Mouse (Mus musculus): Measurements from ENCODE around the gene Kremen1. TPM values are rescaled to one million over a fixed set of nuclear protein-coding genes. Genes with fewer than 3 reads are reported as not detected.

Gene Kremen1
- 6.4 TPM for polyA plus RNA-seq (2015; fragmentation: Illumina TruSeq; extraction: RNeasy Lipid Tissue Mini Kit (QIAGEN cat#74804); ENCODE audit: insufficient read depth, low read depth, low replicate concordance)

GRCm38 (mm10) chr11:5261508-5262392 lies at the start of gene Kremen1:
Kremen1 (minus strand) TSS chr11:5261558.

GRCm38 (mm10) chr11:5151680-5152337 lies 109.5 kb downstream of the Kremen1 start, which contains the start of gene Emid1:
Emid1 (minus strand) TSS chr11:5152257.

Other genes with a start within 250 kb of the Kremen1 start
- gene Rasl10a, start 203.4 kb downstream of the Kremen1 start, polyA plus RNA-seq (2015; fragmentation: Illumina TruSeq; extraction: RNeasy Lipid Tissue Mini Kit (QIAGEN cat#74804); ENCODE audit: insufficient read depth, low read depth, low replicate concordance), result not detected
- gene Gas2l1, start 196.2 kb downstream of the Kremen1 start, polyA plus RNA-seq (2015; fragmentation: Illumina TruSeq; extraction: RNeasy Lipid Tissue Mini Kit (QIAGEN cat#74804); ENCODE audit: insufficient read depth, low read depth, low replicate concordance), result 11.4 TPM
- 7.2 TPM for gene Rhbdd3, start 162.6 kb downstream of the Kremen1 start, polyA plus RNA-seq (2015; fragmentation: Illumina TruSeq; extraction: RNeasy Lipid Tissue Mini Kit (QIAGEN cat#74804); ENCODE audit: insufficient read depth, low read depth, low replicate concordance)
- gene Ewsr1, start 162.3 kb downstream of the Kremen1 start, polyA plus RNA-seq (2015; fragmentation: Illumina TruSeq; extraction: RNeasy Lipid Tissue Mini Kit (QIAGEN cat#74804); ENCODE audit: insufficient read depth, low read depth, low replicate concordance), result 92.0 TPM
- gene Emid1, start 109.3 kb downstream of the Kremen1 start, polyA plus RNA-seq (2015; fragmentation: Illumina TruSeq; extraction: RNeasy Lipid Tissue Mini Kit (QIAGEN cat#74804); ENCODE audit: insufficient read depth, low read depth, low replicate concordance), result 3.7 TPM
- 1.1 TPM for gene Znrf3, start 183.3 kb upstream of the Kremen1 start, polyA plus RNA-seq (2015; fragmentation: Illumina TruSeq; extraction: RNeasy Lipid Tissue Mini Kit (QIAGEN cat#74804); ENCODE audit: insufficient read depth, low read depth, low replicate concordance)

Data from pancreas, adult 10 weeks (tissue).